Mouse (Mus musculus) G1E (cell line): ENCODE data around the gene 3110040N11Rik. TPM values are rescaled to one million over a fixed set of nuclear protein-coding genes. Genes with fewer than 3 reads are reported as not detected.

Experiments
- ATAC-seq: 2 replicates; pipeline ENCODE4 v1.8.0; 2016; ENCODE audit warnings: mild to moderate bottlenecking; ENCODE audit not compliant: insufficient number of reproducible peaks, poor library complexity, low FRiP score, severe bottlenecking; ENCODE audit errors: extremely low read depth
- DNase-seq: peaks from one replicate; pipeline ENCODE4 v3.0.0; 2012; ENCODE audit warnings: low spot score
- H3K27me3 ChIP-seq: 2 replicates; pipeline ENCODE4 v1.6.1; 2012; ENCODE audit warnings: mild to moderate bottlenecking, low read length, inconsistent platforms; ENCODE audit not compliant: insufficient read depth
- H3K36me3 ChIP-seq: replicated peaks from 2 replicates; pipeline ENCODE3; 2012; ENCODE audit warnings: mild to moderate bottlenecking, inconsistent platforms
- H3K4me1 ChIP-seq: 2 replicates; pipeline ENCODE4 v1.6.1; 2012; ENCODE audit warnings: low read depth, low read length, inconsistent platforms, mixed read lengths; ENCODE audit not compliant: insufficient read depth
- H3K4me3 ChIP-seq: 2 replicates; pipeline ENCODE4 v1.5.1; 2012; ENCODE audit warnings: low read depth, mild to moderate bottlenecking, inconsistent platforms, low read length, moderate library complexity, mixed read lengths
- H3K9me3 ChIP-seq: replicated peaks from 2 replicates; pipeline ENCODE4 v1.6.1; 2012; ENCODE audit warnings: inconsistent platforms
- CTCF ChIP-seq: IDR thresholded peaks from 2 replicates; pipeline ENCODE4 v1.5.1; 2012; ENCODE audit warnings: low read depth, low read length, inconsistent platforms, mixed read lengths
- GATA1 ChIP-seq: IDR thresholded peaks from 2 replicates; pipeline ENCODE4 v1.6.1; 2012; ENCODE audit warnings: borderline replicate concordance, low read length, inconsistent platforms, mixed read lengths
- GATA2 ChIP-seq: IDR thresholded peaks from 2 replicates; pipeline ENCODE4 v1.6.1; 2012; ENCODE audit warnings: low read depth, low read length, inconsistent platforms, borderline replicate concordance
- POLR2AphosphoS5 ChIP-seq: IDR thresholded peaks from 2 replicates; pipeline ENCODE4 v1.6.1; 2012; ENCODE audit warnings: low read depth, low read length, inconsistent platforms; ENCODE audit not compliant: insufficient replicate concordance
- TAL1 ChIP-seq: conservative IDR thresholded peaks from 2 replicates; pipeline ENCODE4 v1.6.1; 2012; ENCODE audit warnings: low read depth, low read length, inconsistent platforms, mixed read lengths
- polyA plus RNA-seq: library from polyadenylated mRNA; stranded (reverse); fragments of >175 nt; gene quantifications from 2 replicates; pipeline ENCODE4 v1.2.3, GENCODE M21; 2012
- total RNA-seq, 2 experiments: library from RNA; stranded (forward) in 1 of 2; stranded (reverse) in 1 of 2; fragments of 200-1000 nt in 1 of 2; fragments of >200 nt in 1 of 2; fragmentation: Nextera tagmentation in 1 of 2; gene quantifications; 2 replicates each; pipeline ENCODE4 v1.2.3; 2014 to 2017

Gene 3110040N11Rik
- total and polyA plus RNA-seq, 3 experiments: 20.8 to 61.7 (median 37.4) TPM

GRCm38 (mm10) chr7:81827806-81828667 lies 38.8 kb upstream of the 3110040N11Rik start:
- Histone ChIP-seq H3K4me1 (peaks cover 49% of the 10 kb centered on the region), H3K9me3 (no peaks in the 10 kb centered on the region), H3K36me3 (peaks cover 21% of the 10 kb centered on the region), H3K4me3 (peak overlapping the region; percentile 93), H3K27me3 (no peaks in the 10 kb centered on the region)
- TF ChIP-seq TAL1: no peak
- TF ChIP-seq GATA1: no peak
- TF ChIP-seq GATA2: no peak
- no peak for TF ChIP-seq POLR2AphosphoS5
- no peak for TF ChIP-seq CTCF
- DNase-seq: peak; percentile 22
- no peak; the same call in 1 of the 2 replicates for ATAC-seq

GRCm38 (mm10) chr7:81825381-81825780 lies 36.1 kb upstream of the 3110040N11Rik start:
- no peak for TF ChIP-seq GATA1
- TF ChIP-seq GATA2: no peak
- no peak for TF ChIP-seq CTCF
- TF ChIP-seq POLR2AphosphoS5: no peak
- no peak for TF ChIP-seq TAL1
- Histone ChIP-seq H3K9me3 (no peaks in the 10 kb centered on the region), H3K4me1 (peaks cover 49% of the 10 kb centered on the region), H3K4me3 (no peak overlapping the region), H3K36me3 (peaks cover 21% of the 10 kb centered on the region), H3K27me3 (no peaks in the 10 kb centered on the region)
- DNase-seq (no peak), ATAC-seq (no peak)

- H3K4me3 ChIP-seq: no peak overlapping the region
- TF ChIP-seq POLR2AphosphoS5 (no peak), TAL1 (no peak), GATA2 (no peak), CTCF (no peak), GATA1 (no peak)
- no peaks in the 10 kb centered on the region for H3K9me3 ChIP-seq
- ATAC-seq: no peak
- H3K36me3 ChIP-seq: peaks cover 21% of the 10 kb centered on the region
- no peak for DNase-seq
- H3K4me1 ChIP-seq: peaks cover 46% of the 10 kb centered on the region
- H3K27me3 ChIP-seq: no peaks in the 10 kb centered on the region
Measured at GRCm38 (mm10) chr7:81824906-81825305, 35.6 kb upstream of the 3110040N11Rik start.

GRCm38 (mm10) chr7:81806067-81806466 lies 16.8 kb upstream of the 3110040N11Rik start:
- ATAC-seq (peak; percentile 49; the same call in 1 of the 2 replicates), DNase-seq (no peak)
- H3K9me3 ChIP-seq: no peaks in the 10 kb centered on the region
- no peak for TF ChIP-seq GATA1
- TF ChIP-seq GATA2: no peak
- no peak for TF ChIP-seq POLR2AphosphoS5
- TF ChIP-seq TAL1: no peak
- no peak for TF ChIP-seq CTCF
- no peak overlapping the region for H3K4me3 ChIP-seq
- H3K4me1 ChIP-seq: peaks cover 4% of the 10 kb centered on the region; the same call in 1 of the 2 replicates
- no peaks in the 10 kb centered on the region for H3K27me3 ChIP-seq
- H3K36me3 ChIP-seq: peaks cover 61% of the 10 kb centered on the region

- DNase-seq (peak; percentile 16), ATAC-seq (no peak)
- Histone ChIP-seq H3K4me1 (peaks cover 25% of the 10 kb centered on the region), H3K4me3 (peak overlapping the region; percentile 80), H3K27me3 (no peaks in the 10 kb centered on the region), H3K9me3 (no peaks in the 10 kb centered on the region), H3K36me3 (peaks cover 40% of the 10 kb centered on the region)
- TF ChIP-seq GATA1 (no peak), CTCF (no peak), POLR2AphosphoS5 (no peak), GATA2 (no peak), TAL1 (no peak)
Measured at GRCm38 (mm10) chr7:81788536-81788935, 742 bp downstream of the 3110040N11Rik start.

- no peak for DNase-seq
- Histone ChIP-seq H3K9me3 (peaks cover 14% of the 10 kb centered on the region), H3K4me3 (no peak overlapping the region), H3K36me3 (peaks cover 72% of the 10 kb centered on the region), H3K4me1 (peaks cover 18% of the 10 kb centered on the region), H3K27me3 (no peaks in the 10 kb centered on the region)
- no peak for TF ChIP-seq GATA1
- TF ChIP-seq CTCF: no peak
- no peak for ATAC-seq
Measured at GRCm38 (mm10) chr7:81777667-81778218, 11.5 kb downstream of the 3110040N11Rik start.
